Mouse (Mus musculus) induced T-regulatory cell, adult 2 months (primary cell): Measurements from ENCODE around the gene Egr2.

Experiments used
- DNase-seq: peaks from one replicate; pipeline ENCODE4 v3.0.0-alpha.2; 2012; ENCODE audit warnings: low read depth

Egr2 gene

GRCm38 (mm10) chr10:67535256-67535655, at the start of gene Egr2:
TSS of gene Egr2 (plus strand) at chr10:67535475.
- DNase-seq, result peak; percentile 71

DNA sequence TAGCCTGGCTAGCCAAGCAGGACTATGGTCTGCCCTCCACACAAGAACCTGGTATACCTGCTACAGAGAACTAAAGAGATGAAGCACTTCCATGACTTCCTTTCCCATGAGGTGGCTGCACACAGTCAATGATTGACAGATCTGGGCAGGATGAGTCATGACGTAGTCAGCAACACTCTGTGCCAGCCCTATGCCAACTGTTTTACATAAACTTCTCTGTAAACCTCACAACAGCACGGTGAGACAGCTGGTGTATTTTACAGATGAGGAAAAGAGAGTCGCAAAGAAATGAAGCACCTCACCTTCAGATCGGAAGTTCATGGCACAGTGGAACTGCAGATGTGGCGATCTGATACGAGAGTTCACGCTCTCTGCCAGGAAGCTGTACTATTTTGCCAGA, 47.8 kb upstream of the Egr2 start:
- peak; percentile 61 for DNase-seq

DNA sequence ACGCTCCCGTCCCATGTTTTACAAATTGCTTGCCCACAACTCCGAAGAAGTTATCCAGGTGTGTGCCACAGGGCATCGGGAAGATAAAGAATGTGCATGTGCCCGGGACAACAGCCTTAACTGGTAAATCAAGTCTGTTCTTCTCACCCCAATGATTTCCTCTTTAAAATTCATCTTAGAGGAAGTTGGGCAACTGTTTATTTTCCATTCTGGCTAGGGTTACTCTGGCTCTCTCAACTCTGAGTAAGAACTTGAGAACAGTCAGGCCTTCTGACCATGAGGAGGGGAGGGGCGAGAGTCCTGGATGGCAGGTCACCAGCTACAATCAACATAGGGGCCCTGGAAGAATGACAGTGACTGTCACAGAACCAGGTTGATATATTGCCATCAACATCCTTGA, 45.4 kb upstream of the Egr2 start:
- DNase-seq, result no peak

- DNase-seq, result no peak
Measured at GRCm38 (mm10) chr10:67490632-67491031, 44.6 kb upstream of the Egr2 start.

DNA sequence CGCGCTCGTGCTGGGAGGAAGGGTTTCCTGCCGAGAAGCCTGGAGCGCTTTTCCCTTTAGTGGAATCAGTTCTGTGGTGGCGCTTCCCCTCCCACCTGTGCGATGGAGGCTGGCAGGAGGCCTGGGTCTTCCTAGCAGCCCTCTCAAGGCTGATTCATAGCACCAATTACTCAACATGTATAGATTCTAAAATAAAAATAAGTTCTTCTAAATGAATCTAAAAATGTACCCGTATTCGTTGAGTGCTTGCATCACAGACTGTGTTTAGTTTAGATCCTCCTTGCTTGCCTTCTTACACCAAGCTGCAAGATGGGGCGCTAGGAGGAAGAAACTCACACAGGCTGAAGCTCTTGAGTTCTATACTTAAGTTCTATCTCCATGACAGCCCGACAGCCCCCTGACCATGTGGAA, 43.1 kb upstream of the Egr2 start:
- DNase-seq, result no peak

DNA sequence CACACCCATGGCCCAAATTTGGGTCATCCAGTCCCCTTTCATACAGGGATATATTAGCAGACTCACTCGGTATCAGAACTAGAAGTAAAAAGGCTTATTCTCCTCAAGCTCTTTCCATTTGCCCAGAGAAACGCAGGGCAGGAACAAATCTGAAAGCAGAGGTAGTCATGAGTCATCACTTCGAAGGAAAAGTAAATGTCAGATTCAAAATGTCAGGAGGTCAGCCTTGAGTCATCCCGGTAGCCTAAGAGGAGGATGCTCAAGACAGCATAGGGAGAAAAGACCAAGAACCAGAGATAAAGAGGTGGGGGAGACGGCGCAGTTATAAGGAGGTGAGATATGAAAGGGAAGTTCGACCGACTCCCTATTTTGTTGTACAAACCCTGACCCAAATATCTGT, 41.7 kb upstream of the Egr2 start:
- peak; percentile 56 for DNase-seq

DNA sequence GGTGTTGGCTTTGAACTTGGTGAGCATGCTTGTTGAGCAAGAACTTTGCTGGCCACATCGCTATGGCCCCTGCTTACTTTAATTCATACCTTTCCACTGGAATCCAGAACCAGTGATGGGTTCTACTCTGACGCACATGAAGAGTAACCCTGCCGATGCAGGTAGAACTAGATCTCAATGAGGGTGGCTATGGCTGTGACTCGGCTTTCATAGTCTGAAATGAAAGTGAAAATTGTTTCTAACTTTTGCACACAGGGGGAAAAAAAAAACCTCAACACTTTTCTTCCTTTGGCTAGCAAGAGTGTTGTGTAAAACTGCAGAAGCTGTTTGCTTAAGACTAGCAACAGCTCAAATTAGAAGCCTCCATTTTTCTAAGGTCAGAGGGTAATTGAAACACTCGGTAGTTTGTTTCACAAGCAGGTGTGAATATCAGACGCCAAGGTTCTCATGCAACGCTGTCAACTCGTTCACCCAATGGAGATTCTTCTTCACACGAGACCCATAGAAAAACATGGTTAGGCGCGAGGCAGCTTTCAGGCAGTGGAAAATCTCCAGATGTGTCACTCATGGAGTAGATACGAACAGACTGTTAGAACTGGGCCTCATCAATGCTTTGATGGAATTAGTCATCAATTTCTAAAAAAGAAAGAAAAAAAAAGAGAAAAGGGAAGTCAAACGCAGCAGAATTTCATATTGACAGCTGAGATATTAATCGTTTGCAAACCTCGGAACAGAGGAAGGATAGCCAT, 38.0 kb upstream of the Egr2 start:
- peak; percentile 86 for DNase-seq

- DNase-seq, result peak; percentile 81
Measured at GRCm38 (mm10) chr10:67497951-67498350, 37.3 kb upstream of the Egr2 start.

DNA sequence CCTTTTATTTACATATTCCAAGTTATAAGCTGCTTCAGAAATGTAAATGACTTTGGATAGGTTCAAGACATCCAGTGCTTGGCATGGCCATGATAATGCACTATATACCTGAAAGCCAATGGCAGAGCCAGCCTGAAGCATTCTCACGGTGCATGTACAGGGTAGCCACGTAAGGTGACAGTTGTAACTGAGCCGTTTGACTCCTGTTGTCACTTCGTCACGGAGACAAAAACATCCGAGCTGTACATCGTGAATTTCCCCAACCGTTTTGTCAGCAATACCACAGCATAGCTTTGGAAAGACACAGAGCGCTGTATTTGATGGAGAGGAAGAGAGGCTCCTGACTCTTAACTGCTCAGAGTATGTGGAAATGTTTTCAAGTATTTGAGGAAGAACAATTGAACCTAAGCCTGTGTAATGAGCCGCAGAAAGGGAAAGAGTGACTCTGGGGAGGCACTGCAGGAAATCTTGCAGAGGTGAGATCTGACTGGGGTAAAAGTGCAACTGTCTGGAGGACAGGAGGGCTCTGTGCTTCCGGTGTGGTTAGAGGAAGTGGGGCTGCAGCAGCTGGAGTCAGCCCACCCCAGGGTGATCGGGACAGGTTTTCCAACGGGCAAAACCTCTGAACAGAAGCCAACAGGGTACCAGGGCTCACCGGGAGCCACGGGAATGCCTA, 31.8 kb upstream of the Egr2 start:
- peak; percentile 83 for DNase-seq

DNA sequence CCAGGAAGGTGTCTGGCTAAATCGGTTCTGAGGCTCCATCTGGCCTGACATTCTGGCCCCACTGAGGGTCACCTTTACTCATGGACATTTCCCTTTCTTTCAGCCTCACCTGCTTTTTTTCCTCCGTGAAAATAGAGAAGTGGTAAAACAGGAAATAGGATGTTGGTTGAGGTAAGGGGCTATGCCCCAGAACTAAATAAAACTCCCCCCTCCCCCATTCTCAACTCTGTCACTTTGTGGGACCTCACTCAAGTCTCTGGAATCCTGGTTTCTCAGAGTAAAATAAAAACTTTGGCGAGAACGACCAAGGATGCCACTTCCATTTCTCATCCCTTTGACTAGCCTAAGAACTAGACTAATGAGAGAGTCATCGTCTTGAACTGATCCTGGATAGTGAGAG, 31.2 kb upstream of the Egr2 start:
- DNase-seq, result no peak

DNA sequence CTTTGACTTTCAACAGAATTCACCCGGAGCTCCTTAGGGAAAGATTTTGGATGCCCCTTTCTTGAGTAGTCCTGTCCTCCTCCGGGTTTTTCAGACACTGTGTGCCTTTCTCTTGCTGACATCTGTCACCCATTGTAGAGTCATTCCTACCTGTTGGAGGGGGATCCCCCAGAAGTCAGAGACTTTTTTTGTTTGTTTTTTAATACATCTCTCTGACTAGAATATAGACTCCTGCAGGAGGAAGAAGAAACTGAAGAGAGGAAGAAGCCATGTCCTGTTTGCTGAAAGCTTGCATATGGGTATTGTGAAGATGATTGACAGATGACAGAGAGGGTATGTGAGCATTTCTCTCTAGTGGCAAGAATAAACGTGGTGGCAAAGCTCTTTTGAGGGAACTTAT, 30.0 kb upstream of the Egr2 start:
- DNase-seq, result peak; percentile 52

GRCm38 (mm10) chr10:67512211-67512610, 23.1 kb upstream of the Egr2 start:
- DNase-seq, result no peak

- DNase-seq, result no peak
Measured at GRCm38 (mm10) chr10:67512871-67513270, 22.4 kb upstream of the Egr2 start.

DNA sequence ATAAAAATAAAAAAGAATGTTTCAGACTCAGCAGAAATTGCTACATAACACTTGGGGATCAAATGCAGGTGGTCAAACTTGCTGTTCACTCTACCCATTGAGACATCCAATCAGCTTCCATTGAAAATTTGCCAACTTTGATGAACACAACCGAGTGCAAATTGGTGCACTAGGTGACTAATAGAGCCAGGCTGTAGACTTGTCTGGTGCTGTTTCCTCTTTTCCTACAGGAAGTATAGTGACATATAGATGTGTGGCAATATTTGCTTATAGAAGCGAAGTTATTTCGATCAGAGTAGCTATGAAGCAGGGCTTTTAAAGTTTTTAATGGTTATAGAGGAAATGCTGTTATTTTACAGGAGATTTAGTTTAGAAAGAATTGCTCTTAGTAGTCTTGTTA, 16.5 kb upstream of the Egr2 start:
- DNase-seq, result no peak

GRCm38 (mm10) chr10:67524130-67524529, 11.1 kb upstream of the Egr2 start:
- DNase-seq, result no peak

GRCm38 (mm10) chr10:67524694-67525093, 10.6 kb upstream of the Egr2 start:
- DNase-seq, result no peak

GRCm38 (mm10) chr10:67526435-67526834, 8.8 kb upstream of the Egr2 start:
- no peak for DNase-seq

- no peak for DNase-seq
Measured at GRCm38 (mm10) chr10:67529769-67530168, 5.5 kb upstream of the Egr2 start.

DNA sequence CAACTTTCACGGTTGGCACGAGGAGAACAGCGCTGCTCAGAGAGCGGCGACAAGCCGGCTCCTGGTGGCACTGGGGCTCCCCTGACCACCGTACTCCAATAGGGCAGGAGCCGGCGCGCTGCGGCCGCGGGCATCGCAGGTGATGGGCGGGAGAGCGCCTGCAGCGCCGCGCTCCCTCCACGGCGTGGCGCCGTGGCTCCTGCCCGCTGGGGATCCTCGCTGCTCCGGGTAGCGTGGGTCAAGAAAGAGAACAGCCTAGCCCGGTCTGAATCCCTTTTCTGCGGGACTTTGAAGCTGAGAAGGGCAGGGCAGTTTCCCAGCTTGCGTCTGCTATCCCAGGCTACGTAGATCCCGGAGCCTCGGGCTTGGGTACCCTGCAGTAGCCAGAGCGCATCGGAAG, 697 bp downstream of the Egr2 start:
- peak; percentile 82 for DNase-seq

DNA sequence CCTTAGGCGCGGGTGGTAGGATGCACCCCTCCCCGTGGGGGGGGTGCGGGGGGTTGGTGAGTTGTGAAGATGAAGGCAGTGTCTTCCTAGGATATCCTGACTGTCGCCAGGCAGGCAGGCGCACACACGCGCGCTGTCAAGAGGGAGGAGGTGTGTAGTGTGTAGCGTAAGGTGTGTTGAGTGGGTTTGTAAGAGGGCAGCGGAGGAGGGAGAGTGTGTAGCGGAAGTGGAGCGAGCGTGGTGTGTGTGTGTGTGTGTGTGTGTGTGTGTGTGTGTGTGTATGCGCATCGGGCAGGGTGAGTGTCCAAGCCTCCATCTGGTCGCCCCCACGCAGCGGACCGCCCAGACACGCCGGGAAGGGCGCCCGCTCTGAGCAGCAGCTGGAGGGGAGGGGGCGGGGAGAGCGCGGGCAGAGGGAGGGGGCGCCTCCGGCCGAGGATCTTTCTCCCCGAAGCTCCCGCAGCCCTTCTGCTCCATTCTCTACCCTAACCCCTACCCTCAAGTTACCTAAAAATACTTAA, 1.4 kb downstream of the Egr2 start:
- DNase-seq, result peak; percentile 76

DNA sequence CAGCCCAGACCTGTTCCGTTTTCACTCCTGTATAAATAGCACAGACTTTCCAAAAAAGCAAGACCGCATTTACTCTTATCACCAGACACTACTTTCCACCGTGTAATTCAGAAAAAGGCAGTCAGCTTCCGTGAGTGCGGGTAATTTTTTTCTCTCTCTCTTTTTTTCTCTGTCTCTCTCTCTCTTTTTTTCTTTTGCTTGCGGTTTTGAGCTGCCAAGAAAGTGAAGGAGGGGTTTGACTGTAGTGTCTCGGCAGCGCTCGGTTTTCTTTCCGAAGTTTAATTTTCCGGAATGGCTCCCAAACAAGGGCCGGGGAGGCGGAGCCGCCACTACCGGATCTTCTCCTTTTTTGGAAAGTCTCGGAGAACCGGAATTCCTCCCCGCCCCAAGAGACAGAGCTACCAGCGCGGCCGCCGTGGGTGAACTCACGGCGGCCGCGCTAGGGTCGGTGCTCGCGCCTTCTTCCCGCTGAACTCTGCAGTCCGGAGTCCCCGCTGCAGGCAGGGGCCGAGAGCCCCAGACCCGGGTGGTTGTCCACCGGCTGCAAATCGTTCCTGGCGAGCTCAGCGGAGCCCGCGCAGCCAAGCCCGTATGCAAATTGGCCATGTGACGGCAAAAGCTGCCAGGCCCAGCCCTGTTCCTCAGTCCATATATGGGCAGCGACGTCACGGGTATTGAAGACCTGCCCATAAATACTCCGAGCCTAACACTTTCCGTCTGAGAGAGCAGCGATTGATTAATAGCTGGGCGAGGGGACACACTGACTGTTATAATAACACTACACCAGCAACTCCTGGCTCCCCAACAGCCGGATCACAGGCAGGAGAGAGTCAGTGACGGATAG, 2.1 kb downstream of the Egr2 start:
- peak; percentile 98 for DNase-seq

DNA sequence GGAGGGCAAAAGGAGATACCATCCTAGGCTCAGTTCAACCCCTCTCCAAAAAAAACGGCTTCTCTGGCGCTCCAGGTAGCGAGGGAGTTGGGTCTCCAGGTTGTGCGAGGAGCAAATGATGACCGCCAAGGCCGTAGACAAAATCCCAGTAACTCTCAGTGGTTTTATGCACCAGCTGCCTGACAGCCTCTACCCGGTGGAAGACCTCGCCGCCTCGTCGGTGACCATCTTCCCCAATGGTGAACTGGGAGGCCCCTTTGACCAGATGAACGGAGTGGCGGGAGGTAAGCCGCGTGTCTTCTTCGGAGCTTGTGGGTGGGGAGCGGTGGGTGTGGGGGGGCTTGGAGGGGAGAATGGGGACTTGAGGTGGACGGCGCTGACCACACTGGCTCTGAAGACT, 2.8 kb downstream of the Egr2 start:
- no peak for DNase-seq
